Mouse (Mus musculus) lung, embryonic 15.5 days (tissue): ENCODE data around the gene Dnah7b. TPM values are rescaled to one million over a fixed set of nuclear protein-coding genes. Genes with fewer than 3 reads are reported as not detected.
"Not testable (repeated sequence)": the region's sequence is repeated elsewhere in the genome, so short reads cannot be mapped to it uniquely, and the experiment has no call there.

Experiments used
- ATAC-seq: fragments of 200-750 bp; cut with Nextera tagmentation; 2 replicates; pipeline ENCODE4 v1.8.0; 2017; ENCODE audit warnings: moderate number of reproducible peaks, borderline replicate concordance; ENCODE audit not compliant: low FRiP score, low TSS enrichment; ENCODE audit errors: extremely low read depth
- H3K27ac ChIP-seq: fragments of 300-500 bp; sonication (generic); 2 replicates; pipeline ENCODE4 v1.5.1; 2015; ENCODE audit warnings: moderate library complexity, mild to moderate bottlenecking, inconsistent platforms
- H3K27me3 ChIP-seq: fragments of 300-500 bp; sonication (generic); 2 replicates; pipeline ENCODE4 v1.6.1; 2015; ENCODE audit warnings: inconsistent platforms
- H3K36me3 ChIP-seq: fragments of 300-500 bp; sonication (generic); 2 replicates; pipeline ENCODE4 v1.6.1; 2015; ENCODE audit warnings: inconsistent platforms
- H3K4me1 ChIP-seq: fragments of 300-500 bp; sonication (generic); 2 replicates; pipeline ENCODE4 v1.6.1; 2015; ENCODE audit warnings: inconsistent platforms
- H3K4me2 ChIP-seq: fragments of 300-500 bp; sonication (generic); 2 replicates; pipeline ENCODE4 v1.6.1; 2015; ENCODE audit warnings: inconsistent platforms, mild to moderate bottlenecking, moderate library complexity
- H3K4me3 ChIP-seq: fragments of 300-500 bp; sonication (generic); 2 replicates; pipeline ENCODE4 v1.5.1; 2015; ENCODE audit warnings: mild to moderate bottlenecking, inconsistent platforms
- H3K9ac ChIP-seq: fragments of 300-500 bp; sonication (generic); 2 replicates; pipeline ENCODE4 v1.6.1; 2015; ENCODE audit warnings: inconsistent platforms
- H3K9me3 ChIP-seq: fragments of 300-500 bp; sonication (generic); 2 replicates; pipeline ENCODE4 v1.6.1; 2016; ENCODE audit warnings: inconsistent platforms
- WGBS: fragments of 180-500 bp; shearing (Covaris S2); methylation state at CpG from one replicate; pipeline ENCODE4 v1.1.7; 2015; 5-methylcytosine and 5-hydroxymethylcytosine counted together
- polyA plus RNA-seq: library from polyadenylated mRNA; unstranded; fragments of >200 nt; fragmentation: Nextera tagmentation; extraction: Ambion mirVana; gene quantifications from 2 replicates; pipeline ENCODE4 v1.2.1, GENCODE M21; 2015

Gene Dnah7b
- polyA plus RNA-seq, 1 experiment from 2014 or later: 2.2 TPM

DNA sequence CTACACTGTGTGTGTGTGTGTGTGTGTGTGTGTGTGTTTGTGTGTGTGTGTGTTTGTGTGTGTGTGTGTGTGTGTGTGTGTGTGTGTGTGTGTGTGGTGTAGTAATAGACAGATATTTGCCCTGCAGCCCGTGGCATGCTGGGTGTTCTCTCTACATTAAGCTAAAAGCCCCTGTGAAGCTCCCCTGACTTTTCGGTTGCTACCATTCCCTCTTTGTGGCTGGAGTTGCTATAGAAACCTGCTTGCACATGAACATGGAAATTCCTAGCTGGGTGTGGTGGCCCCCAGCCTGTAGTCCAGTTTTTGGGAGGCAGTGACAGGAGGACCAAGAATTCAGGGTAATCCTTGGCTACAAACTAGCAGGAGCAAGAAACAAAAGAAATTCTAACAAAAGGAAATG is 130.7 kb downstream of the Dnah7b start:
- not testable (repeated sequence) for H3K27ac ChIP-seq, H3K4me3 ChIP-seq, H3K36me3 ChIP-seq, H3K4me2 ChIP-seq, H3K4me1 ChIP-seq, H3K27me3 ChIP-seq, H3K9ac ChIP-seq, H3K9me3 ChIP-seq, ATAC-seq
- 69% methylated on average over 2 of the region's 2 CpGs for WGBS

DNA sequence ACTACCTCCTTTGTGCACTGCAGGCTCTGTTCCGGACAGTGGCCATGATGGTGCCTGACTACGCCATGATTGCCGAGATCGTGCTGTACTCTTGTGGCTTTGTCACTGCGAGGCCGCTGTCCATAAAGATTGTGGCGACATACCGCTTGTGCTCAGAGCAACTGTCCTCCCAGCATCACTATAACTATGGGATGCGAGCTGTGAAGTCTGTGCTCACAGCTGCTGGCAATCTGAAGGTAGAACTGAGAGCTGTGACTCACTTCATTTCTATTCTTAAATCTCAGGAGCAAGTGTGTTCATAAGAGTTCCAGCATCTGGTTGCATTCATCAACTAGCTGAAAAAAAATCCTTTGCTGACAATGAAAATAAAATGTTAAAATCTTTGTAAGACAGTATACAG is 135.1 kb downstream of the Dnah7b start:
- H3K9ac ChIP-seq, ATAC-seq, H3K27me3 ChIP-seq, H3K4me3 ChIP-seq, H3K9me3 ChIP-seq, H3K36me3 ChIP-seq, H3K4me1 ChIP-seq, H3K4me2 ChIP-seq, H3K27ac ChIP-seq: not testable (repeated sequence)
- WGBS: 93% methylated on average over 9 of the region's 9 CpGs

DNA sequence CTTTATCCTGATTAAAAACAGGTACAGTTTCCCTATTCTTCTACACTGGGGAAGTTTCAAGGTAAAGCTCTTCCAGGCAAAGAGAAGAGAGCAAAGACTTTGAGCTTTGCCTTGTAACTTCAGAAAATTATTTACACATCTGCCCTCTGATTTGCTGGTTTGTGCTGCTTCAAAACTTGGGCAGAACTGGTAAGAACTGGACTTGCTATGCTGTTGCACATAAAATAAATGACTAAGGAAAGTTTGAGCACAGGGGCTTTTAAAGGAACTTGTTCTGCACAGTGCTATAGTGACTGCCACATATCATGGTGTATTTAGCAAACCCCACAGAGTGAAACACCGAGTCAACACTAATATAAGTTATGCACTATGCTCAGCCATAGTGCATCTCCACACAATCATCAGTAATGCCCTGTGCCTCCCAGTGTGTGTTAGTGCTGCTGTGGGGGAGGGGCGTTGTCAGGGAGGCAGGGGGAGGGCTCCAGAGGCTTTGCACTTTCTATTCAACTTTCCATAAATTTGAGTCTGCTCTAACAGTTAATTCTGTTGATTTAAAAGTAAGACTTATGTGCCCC is 144.0 kb downstream of the Dnah7b start:
- H3K4me2 ChIP-seq, ATAC-seq, H3K4me3 ChIP-seq, H3K27me3 ChIP-seq, H3K9me3 ChIP-seq, H3K27ac ChIP-seq, H3K36me3 ChIP-seq, H3K4me1 ChIP-seq, H3K9ac ChIP-seq: not testable (repeated sequence)
- WGBS: 68% methylated on average over 2 of the region's 2 CpGs

GRCm38 (mm10) chr1:46222704-46223103 is 156.6 kb downstream of the Dnah7b start:
- H3K36me3 ChIP-seq, H3K4me3 ChIP-seq, H3K9me3 ChIP-seq, H3K27ac ChIP-seq, H3K9ac ChIP-seq, H3K4me2 ChIP-seq, H3K4me1 ChIP-seq, ATAC-seq, H3K27me3 ChIP-seq: not testable (repeated sequence)
- 75% methylated on average over 2 of the region's 2 CpGs for WGBS

DNA sequence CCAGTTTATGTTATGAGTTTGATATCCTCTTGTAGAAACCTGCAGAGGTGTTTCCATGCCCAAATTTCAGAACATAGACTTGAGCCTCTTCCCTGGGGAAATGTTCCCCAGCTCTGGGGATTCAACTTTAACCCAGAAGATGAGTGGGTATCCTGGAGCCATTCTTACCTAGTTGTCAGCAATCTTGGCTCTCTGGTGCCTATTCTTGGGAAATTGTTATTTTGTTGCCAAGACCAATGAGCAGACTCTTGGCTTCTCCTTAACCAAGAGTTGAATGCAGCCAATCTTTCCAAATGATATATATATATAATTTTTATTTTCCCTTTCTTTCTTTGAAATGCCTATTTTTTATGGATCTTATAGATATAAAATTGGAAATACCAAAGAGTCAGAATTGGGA is 160.0 kb downstream of the Dnah7b start:
- not testable (repeated sequence) for H3K4me1 ChIP-seq

DNA sequence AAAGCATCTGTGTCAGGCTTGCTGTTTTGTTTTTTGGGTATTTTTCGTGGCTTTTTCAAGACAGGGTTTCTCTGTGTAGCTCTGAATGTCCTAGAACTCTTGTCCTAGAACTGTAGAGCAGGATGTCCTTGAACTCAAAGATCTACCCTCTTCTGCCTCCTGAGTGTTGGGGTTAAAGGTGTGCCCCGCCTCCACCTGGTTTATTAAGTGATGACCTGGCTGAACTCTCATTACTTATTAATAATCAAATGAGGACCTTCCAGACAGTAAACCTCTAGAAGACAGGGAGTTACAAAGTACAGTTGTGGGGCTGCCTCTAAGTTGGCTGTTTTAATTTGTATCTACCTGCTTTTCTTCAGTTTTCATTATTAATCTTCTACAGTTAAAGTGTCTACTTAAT is 202.7 kb downstream of the Dnah7b start:
- 58% methylated on average over 2 of the region's 2 CpGs for WGBS
- not testable (repeated sequence) for H3K4me3 ChIP-seq, H3K36me3 ChIP-seq, H3K4me2 ChIP-seq, H3K27me3 ChIP-seq, ATAC-seq, H3K4me1 ChIP-seq, H3K9me3 ChIP-seq, H3K9ac ChIP-seq, H3K27ac ChIP-seq

More for the DNA sequence above, 160.0 kb downstream of the Dnah7b start:
- not testable (repeated sequence) for H3K4me3 ChIP-seq, H3K36me3 ChIP-seq, H3K27me3 ChIP-seq, H3K27ac ChIP-seq, ATAC-seq, H3K4me2 ChIP-seq, H3K9me3 ChIP-seq, H3K9ac ChIP-seq

DNA sequence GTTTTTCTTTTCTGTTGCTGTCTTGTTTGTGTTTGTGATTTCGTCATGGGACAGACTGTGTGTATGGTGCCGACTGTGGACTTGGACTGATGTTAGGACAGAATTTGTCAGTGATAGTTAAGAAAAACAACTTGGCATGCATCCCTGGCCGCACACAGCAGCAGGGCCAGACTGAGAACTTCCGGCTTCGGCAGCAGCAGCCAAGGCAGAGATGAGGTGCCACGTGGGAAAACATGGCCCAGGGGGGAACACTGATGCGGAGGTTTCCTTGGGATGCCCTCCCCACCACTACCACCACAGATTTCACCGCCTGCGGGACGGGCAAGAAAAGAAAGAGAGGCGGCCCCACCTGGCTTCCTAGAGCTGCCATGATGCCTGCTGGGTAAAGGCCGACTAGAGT is 205.8 kb downstream of the Dnah7b start:
- Histone ChIP-seq H3K4me3 (no peak overlapping the region), H3K27ac (no peak overlapping the region), H3K4me2 (no peak overlapping the region), H3K4me1 (no peaks in the 10 kb centered on the region), H3K9ac (no peak overlapping the region), H3K36me3 (no peaks in the 10 kb centered on the region), H3K27me3 (no peaks in the 10 kb centered on the region), H3K9me3 (no peaks in the 10 kb centered on the region)
- ATAC-seq: peak; percentile 74
- WGBS: 49% methylated on average over 7 of the region's 12 CpGs

GRCm38 (mm10) chr1:46278057-46278910 is 212.2 kb downstream of the Dnah7b start:
- H3K4me1 ChIP-seq, H3K27ac ChIP-seq, H3K4me2 ChIP-seq, H3K27me3 ChIP-seq, H3K36me3 ChIP-seq, H3K9me3 ChIP-seq, ATAC-seq, H3K4me3 ChIP-seq, H3K9ac ChIP-seq: not testable (repeated sequence)
- 71% methylated on average over 2 of the region's 2 CpGs for WGBS

GRCm38 (mm10) chr1:46278911-46279565 is 212.9 kb downstream of the Dnah7b start:
- H3K9me3 ChIP-seq, H3K27ac ChIP-seq, H3K4me2 ChIP-seq, H3K9ac ChIP-seq, H3K4me1 ChIP-seq, H3K27me3 ChIP-seq, H3K4me3 ChIP-seq, H3K36me3 ChIP-seq: not testable (repeated sequence)
- WGBS: 88% methylated on average over 1 of the region's 1 CpGs
- ATAC-seq: peak; percentile 52; the same call in 1 of the 2 replicates

DNA sequence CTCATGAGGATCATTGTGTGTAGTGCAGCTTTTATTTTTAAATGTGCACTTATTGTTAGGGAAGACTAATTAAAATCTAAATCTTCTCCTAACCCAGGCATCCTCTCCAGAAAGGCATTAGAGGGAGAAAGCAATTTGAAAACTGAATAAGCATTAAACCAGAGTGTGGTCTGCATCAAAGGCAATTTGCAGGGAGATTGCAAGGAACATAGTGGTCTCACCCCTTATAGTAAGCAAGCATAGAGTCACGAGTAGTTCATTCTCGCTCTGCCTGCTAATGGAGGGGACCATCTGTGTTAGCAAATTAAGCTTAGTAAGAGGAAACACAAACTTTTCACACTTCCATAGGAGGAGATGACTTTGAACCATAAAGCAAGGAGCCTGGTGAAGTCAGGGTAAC is 228.3 kb downstream of the Dnah7b start:
- not testable (repeated sequence) for H3K27ac ChIP-seq, H3K4me2 ChIP-seq, H3K27me3 ChIP-seq, H3K36me3 ChIP-seq, H3K9ac ChIP-seq, H3K9me3 ChIP-seq, H3K4me3 ChIP-seq, ATAC-seq, H3K4me1 ChIP-seq
- 84% methylated on average over 2 of the region's 2 CpGs for WGBS

GRCm38 (mm10) chr1:46325942-46326341 is 259.8 kb downstream of the Dnah7b start:
- not testable (repeated sequence) for H3K9me3 ChIP-seq, ATAC-seq, H3K9ac ChIP-seq, H3K36me3 ChIP-seq, H3K27ac ChIP-seq, H3K27me3 ChIP-seq, H3K4me3 ChIP-seq, H3K4me1 ChIP-seq, H3K4me2 ChIP-seq

DNA sequence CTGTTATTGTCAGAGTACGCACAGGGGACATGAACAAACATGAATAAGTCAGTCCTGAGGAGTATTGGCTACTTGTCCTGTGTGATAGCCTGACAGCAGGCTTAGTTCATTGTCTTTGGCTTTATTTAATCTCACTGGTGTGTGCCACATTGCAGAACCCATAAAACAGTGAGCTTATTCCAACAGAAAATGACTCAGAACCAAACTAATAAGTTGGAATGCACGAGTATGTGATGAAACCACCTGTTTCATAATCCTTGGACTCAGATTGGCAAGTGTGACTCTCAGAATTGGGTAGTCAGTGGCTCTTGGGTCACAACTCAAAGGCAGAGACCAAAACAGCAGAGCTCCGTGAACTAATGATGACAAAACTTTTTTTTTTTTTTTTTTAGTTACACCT is 279.2 kb downstream of the Dnah7b start:
- H3K27ac ChIP-seq, H3K27me3 ChIP-seq, ATAC-seq, H3K36me3 ChIP-seq, H3K9me3 ChIP-seq, H3K4me2 ChIP-seq, H3K4me1 ChIP-seq, H3K9ac ChIP-seq, H3K4me3 ChIP-seq: not testable (repeated sequence)
- 86% methylated on average over 3 of the region's 3 CpGs for WGBS
